Mouse (Mus musculus) spleen, embryonic (tissue): ENCODE results near the gene Ube2d2b.

ENCODE experiments used
- CTCF ChIA-PET: fragments of 350-600 bp; sonication (Branson Sonifier 250); formaldehyde crosslinking; loops from one replicate; lab custom pipeline; 2022; lab: Charles Lee

Gene Ube2d2b

GRCm38 (mm10) chr5:107853807-107854206, 23.9 kb downstream of the Ube2d2b start:
- CTCF ChIA-PET: no interaction called here

- CTCF ChIA-PET: no interaction called here
These were observed 24.7 kb downstream of the Ube2d2b start for GRCm38 (mm10) chr5:107854556-107854955.

GRCm38 (mm10) chr5:107855546-107855945, 25.6 kb downstream of the Ube2d2b start:
- CTCF ChIA-PET: no interaction called here

GRCm38 (mm10) chr5:107858963-107859362, 29.1 kb downstream of the Ube2d2b start:
- CTCF ChIA-PET: interaction anchor here (0.6 kb wide), 1 partner anchor 821 kb away, joined by 4 read pairs; no protein-coding TSS in a partner anchor

GRCm38 (mm10) chr5:107863971-107864370, 34.1 kb downstream of the Ube2d2b start:
- CTCF ChIA-PET: no interaction called here

GRCm38 (mm10) chr5:107866127-107867126, 36.5 kb downstream of the Ube2d2b start:
- CTCF ChIA-PET: interaction anchor here (0.6 kb wide), 1 partner anchor 240 kb away, joined by 7 read pairs; no protein-coding TSS in a partner anchor

- CTCF ChIA-PET: interaction anchor here (0.5 to 0.7 kb wide), 2 partner anchors 70 to 442 kb away, joined by 3 to 8 read pairs; no protein-coding TSS in a partner anchor
These were observed 38.3 kb downstream of the Ube2d2b start for GRCm38 (mm10) chr5:107867970-107868904.

GRCm38 (mm10) chr5:107868905-107869424, 39.1 kb downstream of the Ube2d2b start:
- CTCF ChIA-PET: interaction anchor here (0.5 kb wide), 1 partner anchor 441 kb away, joined by 3 read pairs; no protein-coding TSS in a partner anchor

GRCm38 (mm10) chr5:107869701-107870100, 39.8 kb downstream of the Ube2d2b start:
- CTCF ChIA-PET: no interaction called here

GRCm38 (mm10) chr5:107873330-107873729, 43.4 kb downstream of the Ube2d2b start:
- CTCF ChIA-PET: interaction anchor here (0.7 kb wide), 1 partner anchor 15 kb away, joined by 3 read pairs; no protein-coding TSS in a partner anchor

GRCm38 (mm10) chr5:107873886-107874302, 44.0 kb downstream of the Ube2d2b start:
- CTCF ChIA-PET: interaction anchor here (0.7 kb wide), 1 partner anchor 15 kb away, joined by 3 read pairs; no protein-coding TSS in a partner anchor

- CTCF ChIA-PET: no interaction called here
These were observed 44.8 kb downstream of the Ube2d2b start, which contains the start of gene Evi5 for GRCm38 (mm10) chr5:107874561-107875260. Evi5 (minus strand) TSS chr5:107875107.

- CTCF ChIA-PET: no interaction called here
These were observed 45.3 kb downstream of the Ube2d2b start for GRCm38 (mm10) chr5:107875261-107875611.

GRCm38 (mm10) chr5:107877053-107877452, 47.2 kb downstream of the Ube2d2b start:
- CTCF ChIA-PET: interaction anchor here (0.7 kb wide), 2 partner anchors 20 to 93 kb away, joined by 3 to 9 read pairs; no protein-coding TSS in a partner anchor

GRCm38 (mm10) chr5:107880710-107881109, 50.8 kb downstream of the Ube2d2b start:
- CTCF ChIA-PET: interaction anchor here (0.6 kb wide), 1 partner anchor 316 kb away, joined by 3 read pairs; no protein-coding TSS in a partner anchor
